Mouse (Mus musculus): ENCODE data around the gene Dock6. TPM values are rescaled to one million over a fixed set of nuclear protein-coding genes. Genes with fewer than 3 reads are reported as not detected.
"Not testable (repeated sequence)": the region's sequence is repeated elsewhere in the genome, so short reads cannot be mapped to it uniquely, and the experiment has no call there.

Gene Dock6
- total RNA-seq, 1 experiment from 2014 or later, result 46.0 TPM

DNA sequence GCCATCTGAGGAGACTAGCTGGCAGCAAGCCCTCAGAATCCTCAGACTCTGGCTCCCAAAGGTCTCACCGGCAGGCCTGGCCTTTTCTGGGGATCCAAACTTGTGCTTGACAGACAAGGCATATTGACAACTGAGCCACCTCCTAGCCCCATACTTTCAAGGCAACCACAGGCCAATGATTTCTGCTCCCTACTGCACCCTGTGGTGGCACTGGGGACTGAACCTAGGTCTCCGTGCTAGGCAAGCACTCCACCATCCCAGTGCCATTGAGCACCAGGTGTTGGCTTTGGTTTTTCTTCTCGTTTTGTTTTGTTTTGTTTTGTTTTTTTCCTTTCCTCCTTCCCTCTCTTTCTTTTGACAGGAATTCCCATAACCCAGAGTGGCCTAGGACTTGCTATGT lies 43.9 kb downstream of the Dock6 start:
- DNase-seq, result no peak

DNA sequence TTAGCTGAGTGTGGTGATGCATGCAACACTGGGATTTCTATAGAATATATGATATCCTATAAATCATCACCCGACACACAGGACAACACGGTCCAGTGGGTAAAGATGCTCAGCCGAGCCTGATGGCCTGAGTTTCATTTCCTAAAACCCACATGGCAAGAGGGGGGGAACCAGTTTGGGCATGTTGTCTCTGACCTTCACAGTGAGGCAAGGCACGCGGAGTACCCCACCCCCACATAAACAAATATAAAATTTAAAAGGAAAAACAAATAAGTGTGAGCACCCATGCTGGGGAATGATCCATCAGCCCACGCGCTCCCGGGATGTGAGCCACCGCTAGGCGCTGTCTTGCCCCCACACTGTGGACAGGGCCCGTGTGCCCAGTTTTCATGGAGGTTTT lies 45.5 kb downstream of the Dock6 start:
- DNase-seq, result no peak

DNA sequence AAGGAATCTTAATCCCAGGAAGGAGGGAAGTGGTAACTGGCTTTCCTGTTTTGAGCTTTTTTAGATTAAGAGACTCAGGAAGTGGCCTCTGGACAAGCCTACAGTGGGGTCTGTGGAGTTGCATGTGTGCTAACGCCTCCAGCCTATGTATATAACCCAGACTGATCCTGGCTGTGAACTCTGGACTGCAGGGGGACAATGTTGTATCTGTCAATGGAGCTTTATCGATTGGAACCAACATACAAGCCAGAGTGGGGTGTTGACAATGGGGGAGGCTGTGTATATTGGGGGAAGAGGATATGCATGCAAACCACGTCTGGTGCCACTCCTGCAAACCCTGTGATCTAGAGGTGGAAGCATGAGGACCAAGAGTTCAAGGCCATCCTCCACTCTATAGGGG lies 46.1 kb downstream of the Dock6 start:
- DNase-seq, result no peak

GRCm38 (mm10) chr9:21803986-21804644 lies 48.3 kb downstream of the Dock6 start:
- DNase-seq, result peak; percentile 93

DNA sequence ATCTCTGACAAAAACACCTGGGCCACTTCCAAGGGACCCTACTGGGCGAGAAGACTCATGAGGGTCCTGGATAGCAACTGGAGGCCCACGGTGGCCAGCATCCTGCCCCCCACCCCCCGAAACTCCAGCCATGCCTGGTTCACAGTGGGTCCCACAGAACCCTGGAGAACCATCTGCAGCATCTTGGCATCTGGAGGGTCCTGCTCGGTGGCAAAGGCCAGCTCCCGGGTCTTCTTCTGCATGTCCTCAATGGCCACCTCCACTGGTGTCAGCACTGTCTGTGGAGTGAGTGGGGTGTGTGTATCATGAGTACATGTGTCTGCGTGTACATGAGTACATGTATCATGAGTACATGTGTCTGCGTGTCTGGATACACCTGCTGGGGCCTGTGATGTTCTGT lies 50.8 kb downstream of the Dock6 start:
- no peak for DNase-seq

- no peak for DNase-seq
These were observed 51.3 kb downstream of the Dock6 start for GRCm38 (mm10) chr9:21801121-21801520.

DNA sequence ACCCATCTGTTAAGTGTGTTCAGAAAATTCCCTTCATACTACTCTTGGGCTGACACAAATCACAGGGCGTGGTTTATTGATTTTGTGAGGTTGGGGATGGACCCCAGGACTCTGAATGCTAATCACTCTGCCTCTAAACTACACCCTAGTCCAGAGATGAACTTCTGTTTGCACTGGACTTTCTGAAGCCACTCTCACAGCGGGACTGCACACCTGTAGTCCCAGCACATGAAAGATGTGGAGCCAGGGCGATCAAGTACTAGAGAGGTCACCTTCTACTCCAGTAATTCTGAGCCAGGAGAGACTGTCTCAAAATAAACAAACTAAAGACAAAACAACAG lies 53.5 kb downstream of the Dock6 start:
- no peak for DNase-seq

DNA sequence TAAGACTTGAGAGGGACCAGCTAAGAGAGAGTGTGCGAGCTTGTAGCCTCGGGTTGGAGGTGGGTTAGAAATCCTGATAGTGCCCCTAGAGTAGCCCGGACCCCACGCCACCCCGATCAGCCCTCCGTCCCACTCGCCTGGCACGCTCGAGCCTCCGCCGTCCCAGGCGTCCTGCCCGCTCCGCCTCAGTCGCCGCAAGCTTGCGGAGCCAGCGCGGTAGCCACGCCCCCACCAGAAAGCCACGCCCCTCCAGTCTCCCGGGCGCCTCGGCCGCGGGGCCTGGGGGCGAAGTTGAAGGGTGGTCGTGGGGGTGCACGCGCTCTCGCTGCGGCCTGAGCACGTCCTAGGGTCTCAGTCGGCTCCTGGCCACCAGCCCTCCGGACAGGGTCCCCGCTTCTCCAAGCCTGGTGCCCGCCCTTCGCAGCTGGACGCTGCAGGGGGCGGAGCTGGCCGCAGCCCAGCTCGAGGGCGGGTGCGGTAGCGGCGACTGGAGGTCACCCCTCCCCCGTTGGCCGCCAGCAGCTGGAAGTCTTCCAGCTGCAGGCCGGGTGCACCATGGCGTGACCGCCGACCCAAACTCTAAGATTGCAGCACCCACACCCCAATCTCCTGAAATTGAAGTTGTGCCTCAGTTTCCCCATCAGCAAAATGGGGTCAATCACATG lies 54.0 kb downstream of the Dock6 start, which contains the start of gene Kank2:
Gene Kank2 (minus strand): TSS at position 400 of the 665 bp plus-strand sequence.
- DNase-seq, result peak; percentile 93

GRCm38 (mm10) chr9:21797921-21798344 lies 54.5 kb downstream of the Dock6 start:
- DNase-seq, result peak; percentile 80

- DNase-seq, result no peak
These were observed 55.5 kb downstream of the Dock6 start for GRCm38 (mm10) chr9:21796919-21797318.

- DNase-seq, result no peak
These were observed 56.2 kb downstream of the Dock6 start for GRCm38 (mm10) chr9:21796259-21796658.

- DNase-seq, result no peak
These were observed 56.9 kb downstream of the Dock6 start for GRCm38 (mm10) chr9:21795579-21795978.

GRCm38 (mm10) chr9:21794925-21795324 lies 57.5 kb downstream of the Dock6 start:
- no peak for DNase-seq

- no peak for DNase-seq
These were observed 58.0 kb downstream of the Dock6 start for GRCm38 (mm10) chr9:21794344-21794834.

GRCm38 (mm10) chr9:21793507-21793906 lies 58.9 kb downstream of the Dock6 start:
- DNase-seq, result not testable (repeated sequence)

DNA sequence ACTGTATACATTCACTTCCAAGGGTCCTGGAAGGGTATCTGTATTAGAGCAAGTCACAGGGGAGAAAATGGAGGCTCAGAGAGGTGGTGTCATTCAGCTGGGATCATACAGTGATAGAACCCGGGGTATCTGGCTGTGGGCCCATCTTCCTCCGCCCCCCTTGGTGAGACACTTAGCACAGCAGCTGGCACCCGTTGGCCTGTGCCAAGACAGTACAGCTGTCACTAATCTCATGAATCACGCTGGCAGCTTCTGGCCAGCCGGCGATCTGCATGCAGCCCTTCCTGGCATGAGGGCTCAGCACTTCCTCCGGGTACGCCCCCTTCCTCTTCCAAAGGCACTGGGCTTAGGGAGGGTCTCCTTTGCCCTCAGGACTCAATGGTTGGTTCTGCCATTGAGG lies 59.8 kb downstream of the Dock6 start:
- DNase-seq, result peak; percentile 79

DNA sequence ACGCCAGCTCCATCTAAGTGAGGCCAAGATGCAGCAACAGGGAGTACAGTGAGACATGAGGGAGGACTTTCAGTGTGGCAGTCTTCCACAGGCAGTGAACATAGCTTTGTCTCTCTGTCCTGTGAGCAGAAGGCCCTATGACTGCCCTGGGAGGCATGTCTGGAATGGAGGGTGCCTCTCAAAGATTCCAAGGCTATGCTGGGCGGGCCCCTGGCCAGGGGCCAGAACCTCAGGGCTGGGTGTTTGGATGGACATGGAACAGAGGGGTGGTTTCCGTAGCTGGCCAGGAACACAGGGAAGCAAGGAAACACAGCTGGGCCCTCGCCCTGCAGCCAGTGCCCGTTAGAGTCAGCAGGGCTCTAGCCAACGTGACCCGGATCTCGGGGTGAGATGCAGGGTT lies 60.6 kb downstream of the Dock6 start:
- peak; percentile 89 for DNase-seq

GRCm38 (mm10) chr9:21788234-21788633 lies 64.2 kb downstream of the Dock6 start:
- no peak for DNase-seq

- peak; percentile 3 for DNase-seq
These were observed 64.8 kb downstream of the Dock6 start for GRCm38 (mm10) chr9:21787654-21788053.

GRCm38 (mm10) chr9:21786906-21787305 lies 65.5 kb downstream of the Dock6 start:
- DNase-seq, result peak; percentile 82

DNA sequence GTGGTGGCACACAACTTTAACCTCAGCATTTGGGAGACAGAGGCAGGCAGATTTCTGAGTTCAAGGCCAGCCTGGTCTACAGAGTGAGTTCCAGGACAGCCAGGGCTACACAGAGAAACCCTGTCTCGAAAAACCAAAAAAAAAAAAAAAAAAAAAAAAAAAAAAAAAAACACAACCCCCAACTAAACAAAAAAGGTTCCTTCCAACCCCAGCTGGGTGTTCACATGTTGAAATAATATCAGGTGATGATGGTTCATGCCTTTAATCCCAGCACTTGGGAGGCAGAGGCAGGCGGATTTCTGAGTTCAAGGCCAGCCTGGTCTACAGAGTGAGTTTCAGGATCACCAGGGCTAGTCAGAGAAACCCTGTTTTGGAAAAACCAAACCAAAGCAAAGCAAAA lies 66.1 kb downstream of the Dock6 start:
- not testable (repeated sequence) for DNase-seq

GRCm38 (mm10) chr9:21784517-21785307 lies 67.7 kb downstream of the Dock6 start:
- DNase-seq, result peak; percentile 3
